ENCODE assay signal across 11 mouse cellular contexts in genomic region chr13:35581616-35582015, GRCm38 (mm10).
A peak's percentile ranks its signal among the peaks of the same experiment; 100 is the strongest.
DNase-seq lines count a peak whose midpoint lies in the region; ATAC-seq and TF ChIP-seq lines count a peak whose summit lies in the region.
"Had no signal": no experiment of that assay in that cellular context is flagged by ENCODE, and none has a peak within 500 bp of the region (broad histone marks: within the 10 kb centered on the region; RNA-seq: fewer than 3 reads in every experiment).

No protein-coding gene starts in this region.

- H3K4me2 ChIP-seq in intestine, embryonic 15.5 days (replicated peaks): no peak overlapping the region
- no peak overlapping the region for H3K4me2 ChIP-seq in intestine, postnatal 0 days (replicated peaks; ENCODE audit: low read depth)
- no peak overlapping the region for H3K4me2 ChIP-seq in limb, embryonic 14.5 days (replicated peaks; ENCODE audit: low read depth, low read length, severe bottlenecking)
- H3K4me2 ChIP-seq: stomach, embryonic 15.5 days had no signal

- no peaks in the 10 kb centered on the region for H3K4me1 ChIP-seq in intestine, embryonic 15.5 days (replicated peaks)
- no peaks in the 10 kb centered on the region for H3K4me1 ChIP-seq in intestine, postnatal 0 days (replicated peaks; ENCODE audit: control insufficient read depth, insufficient read depth, low read length)
- no peaks in the 10 kb centered on the region for H3K4me1 ChIP-seq in limb, embryonic 14.5 days (ENCODE audit: control insufficient read depth, insufficient read depth, low read length)
- H3K4me1 ChIP-seq: stomach, embryonic 15.5 days had no signal

- WGBS in intestine, embryonic 15.5 days: 17% methylated on average over 3 of the region's 3 CpGs
- 33% methylated on average over 3 of the region's 3 CpGs for WGBS in intestine, postnatal 0 days
- 14% methylated on average over 3 of the region's 3 CpGs for WGBS in limb, embryonic 14.5 days

- H3K36me3 ChIP-seq in intestine, embryonic 15.5 days: no peaks in the 10 kb centered on the region
- H3K36me3 ChIP-seq in intestine, postnatal 0 days (ENCODE audit: control insufficient read depth, insufficient read depth): no peaks in the 10 kb centered on the region
- no peaks in the 10 kb centered on the region for H3K36me3 ChIP-seq in limb, embryonic 14.5 days (ENCODE audit: control insufficient read depth, insufficient read depth, low read length)
- H3K36me3 ChIP-seq: stomach, embryonic 15.5 days had no signal

- peak; percentile 53; the same call in 1 of the 2 replicates for ATAC-seq in intestine, embryonic 15.5 days
- ATAC-seq in intestine, postnatal 0 days: no peak
- peak; percentile 83 for ATAC-seq in limb, embryonic 14.5 days (ENCODE audit: low FRiP score, low read depth)
- ATAC-seq in megakaryocyte progenitor cell, adult 5-6 weeks (replicated peaks; ENCODE audit: poor library complexity): no peak
- ATAC-seq: Patski had no signal

- no peak overlapping the region for H3K4me3 ChIP-seq in intestine, embryonic 15.5 days (replicated peaks)
- H3K4me3 ChIP-seq in intestine, postnatal 0 days (ENCODE audit: low read depth, low read length): no peak overlapping the region
- no peak overlapping the region for H3K4me3 ChIP-seq in limb, embryonic 14.5 days (replicated peaks; ENCODE audit: low read length)
- H3K4me3 ChIP-seq: stomach, embryonic 15.5 days had no signal

- TF ChIP-seq POLR2A in limb, embryonic 14.5 days (IDR thresholded peaks at IDR 0.05; ENCODE audit: borderline replicate concordance, extremely low read depth, insufficient read depth, insufficient read length): no peak

- peak; percentile 52 for DNase-seq in R1 (ENCODE audit: low read depth, low spot score)
- peak; percentile 51 for DNase-seq in embryo, embryonic 11.5 days (ENCODE audit: low read depth, low spot score)
- peak; percentile 66 for DNase-seq in limb, embryonic 14.5 days (ENCODE audit: low spot score)
- no peak for DNase-seq in spleen, postnatal 10 days (ENCODE audit: low spot score in 2 of 2)
- no peak for DNase-seq in ovary, postnatal 10 days (ENCODE audit: low spot score)
- DNase-seq: cerebellum, adult 2 months had no signal

- TF ChIP-seq CTCF in intestine, postnatal 0 days (IDR thresholded peaks at IDR 0.05; ENCODE audit: low read depth): no peak

- no peaks in the 10 kb centered on the region for H3K9me3 ChIP-seq in intestine, embryonic 15.5 days
- no peaks in the 10 kb centered on the region for H3K9me3 ChIP-seq in intestine, postnatal 0 days (ENCODE audit: control insufficient read depth)
- no peaks in the 10 kb centered on the region for H3K9me3 ChIP-seq in limb, embryonic 14.5 days (ENCODE audit: control insufficient read depth, low read length)
- H3K9me3 ChIP-seq: stomach, embryonic 15.5 days had no signal

- no peak overlapping the region for H3K27ac ChIP-seq in intestine, embryonic 15.5 days
- no peak overlapping the region for H3K27ac ChIP-seq in intestine, postnatal 0 days (ENCODE audit: low read depth, low read length)
- H3K27ac ChIP-seq in limb, embryonic 14.5 days (replicated peaks; ENCODE audit: low read depth, low read length): no peak overlapping the region
- H3K27ac ChIP-seq: stomach, embryonic 15.5 days had no signal

- H3K9ac ChIP-seq in intestine, embryonic 15.5 days: no peak overlapping the region
- no peak overlapping the region for H3K9ac ChIP-seq in intestine, postnatal 0 days (ENCODE audit: low read depth, low read length)
- no peak overlapping the region for H3K9ac ChIP-seq in limb, embryonic 14.5 days (ENCODE audit: low read depth, low read length, severe bottlenecking)
- H3K9ac ChIP-seq: stomach, embryonic 15.5 days had no signal

- no peaks in the 10 kb centered on the region for H3K27me3 ChIP-seq in intestine, embryonic 15.5 days (replicated peaks)
- H3K27me3 ChIP-seq in intestine, postnatal 0 days (replicated peaks; ENCODE audit: control insufficient read depth, insufficient read depth, low read length): no peaks in the 10 kb centered on the region
- no peaks in the 10 kb centered on the region for H3K27me3 ChIP-seq in limb, embryonic 14.5 days (ENCODE audit: control insufficient read depth, insufficient read depth, low read length)
- H3K27me3 ChIP-seq: Patski; stomach, embryonic 15.5 days had no signal

Comparison
In these comparisons a context has a peak if more than half of its experiments do, and no peak if none do; other contexts are left out.
1. ATAC-seq: peak in intestine, embryonic 15.5 days (single experiment) and limb, embryonic 14.5 days (single experiment); none in intestine, postnatal 0 days (single experiment) and megakaryocyte progenitor cell, adult 5-6 weeks (single experiment).
2. DNase-seq: peak in R1 (single experiment), embryo, embryonic 11.5 days (single experiment) and limb, embryonic 14.5 days (single experiment); none in spleen, postnatal 10 days (0 of 2) and ovary, postnatal 10 days (single experiment).